ENCODE assay signal across 9 mouse cellular contexts in genomic region chr17:8652681-8653262, GRCm38 (mm10).
DNase-seq lines count a peak whose midpoint lies in the region; ATAC-seq and TF ChIP-seq lines count a peak whose summit lies in the region.
"Had no signal": no experiment of that assay in that cellular context is flagged by ENCODE, and none has a peak within 500 bp of the region (broad histone marks: within the 10 kb centered on the region; RNA-seq: fewer than 3 reads in every experiment).

No protein-coding gene starts in this region.

- no peaks in the 10 kb centered on the region for H3K36me3 ChIP-seq in intestine, postnatal 0 days (ENCODE audit: control insufficient read depth, insufficient read depth)
- no peaks in the 10 kb centered on the region for H3K36me3 ChIP-seq in stomach, postnatal 0 days (ENCODE audit: control insufficient read depth, insufficient read depth, low read length)
- H3K36me3 ChIP-seq: heart, embryonic 13.5 days had no signal

- H3K4me2 ChIP-seq in intestine, postnatal 0 days (replicated peaks; ENCODE audit: low read depth), result no peak overlapping the region
- H3K4me2 ChIP-seq in stomach, postnatal 0 days (replicated peaks; ENCODE audit: low read depth), result no peak overlapping the region
- H3K4me2 ChIP-seq: heart, embryonic 13.5 days had no signal

- H3K9ac ChIP-seq in intestine, postnatal 0 days (ENCODE audit: low read depth, low read length), result no peak overlapping the region
- no peak overlapping the region for H3K9ac ChIP-seq in stomach, postnatal 0 days (ENCODE audit: low read length)
- H3K9ac ChIP-seq: heart, embryonic 13.5 days had no signal

- H3K4me3 ChIP-seq in intestine, postnatal 0 days (ENCODE audit: low read depth, low read length), result no peak overlapping the region
- no peak overlapping the region for H3K4me3 ChIP-seq in stomach, postnatal 0 days (ENCODE audit: low read depth, low read length)
- H3K4me3 ChIP-seq: heart, embryonic 13.5 days had no signal

- H3K27ac ChIP-seq in intestine, postnatal 0 days (ENCODE audit: low read depth, low read length), result no peak overlapping the region
- H3K27ac ChIP-seq in stomach, postnatal 0 days (replicated peaks), result 0 out of 2 replicates have a peak overlapping the region, but pooled peaks have one; percentile 35
- H3K27ac ChIP-seq: heart, embryonic 13.5 days had no signal

- no peaks in the 10 kb centered on the region for H3K27me3 ChIP-seq in intestine, postnatal 0 days (replicated peaks; ENCODE audit: control insufficient read depth, insufficient read depth, low read length)
- H3K27me3 ChIP-seq in stomach, postnatal 0 days (ENCODE audit: control insufficient read depth, insufficient read depth, low read length), result no peaks in the 10 kb centered on the region

- no peak for TF ChIP-seq EP300 in stomach, postnatal 0 days (optimal IDR thresholded peaks at IDR 0.05)

- WGBS in intestine, postnatal 0 days, result 60% methylated on average over 3 of the region's 3 CpGs
- WGBS in stomach, postnatal 0 days, result 51% methylated on average over 3 of the region's 3 CpGs

- no peak for TF ChIP-seq CTCF in intestine, postnatal 0 days (IDR thresholded peaks at IDR 0.05; ENCODE audit: low read depth)
- no peak for TF ChIP-seq CTCF in stomach, postnatal 0 days (IDR thresholded peaks at IDR 0.05; ENCODE audit: low read depth)

- DNase-seq in adrenal gland, postnatal 10 days, result peak; percentile 61
- DNase-seq in adrenal gland, adult 8-10 months, result no peak
- DNase-seq in ovary, postnatal 14 days (ENCODE audit: low spot score), result peak; percentile 13
- no peak for DNase-seq in ovary, postnatal 36 days (ENCODE audit: low spot score)
- peak; percentile 29 for DNase-seq in stomach, postnatal 0 days (ENCODE audit: low spot score)
- no peak for DNase-seq in spleen, adult 12 weeks (ENCODE audit: low spot score)
- DNase-seq in right cerebral cortex, adult 18-20 months, result no peak

- H3K4me1 ChIP-seq in intestine, postnatal 0 days (replicated peaks; ENCODE audit: control insufficient read depth, insufficient read depth, low read length), result no peaks in the 10 kb centered on the region
- no peaks in the 10 kb centered on the region for H3K4me1 ChIP-seq in stomach, postnatal 0 days (replicated peaks; ENCODE audit: control insufficient read depth, insufficient read depth)
- H3K4me1 ChIP-seq: heart, embryonic 13.5 days had no signal

- H3K9me3 ChIP-seq in intestine, postnatal 0 days (ENCODE audit: control insufficient read depth), result no peaks in the 10 kb centered on the region
- H3K9me3 ChIP-seq in stomach, postnatal 0 days (ENCODE audit: control insufficient read depth, low read length), result no peaks in the 10 kb centered on the region
- H3K9me3 ChIP-seq: heart, embryonic 13.5 days had no signal

- peak; percentile 22; the same call in 1 of the 2 replicates for ATAC-seq in intestine, postnatal 0 days
- peak; percentile 84 for ATAC-seq in stomach, postnatal 0 days (ENCODE audit: low FRiP score, low TSS enrichment)

Comparison
In these comparisons a context has a peak if more than half of its experiments do, and no peak if none do; other contexts are left out.
1. DNase-seq: peak in adrenal gland, postnatal 10 days (single experiment), ovary, postnatal 14 days (single experiment) and stomach, postnatal 0 days (single experiment); none in adrenal gland, adult 8-10 months (single experiment), ovary, postnatal 36 days (single experiment), spleen, adult 12 weeks (single experiment) and right cerebral cortex, adult 18-20 months (single experiment).